Mouse (Mus musculus) 3134 (cell line): ENCODE results near the gene Slf2.

Source experiments
- DNase-seq: peaks from one replicate; pipeline ENCODE4 v3.0.0-alpha.2; 2011; ENCODE audit warnings: low spot score; ENCODE audit not compliant: insufficient read length; ENCODE audit errors: extremely low read depth

The Slf2 gene

DNA sequence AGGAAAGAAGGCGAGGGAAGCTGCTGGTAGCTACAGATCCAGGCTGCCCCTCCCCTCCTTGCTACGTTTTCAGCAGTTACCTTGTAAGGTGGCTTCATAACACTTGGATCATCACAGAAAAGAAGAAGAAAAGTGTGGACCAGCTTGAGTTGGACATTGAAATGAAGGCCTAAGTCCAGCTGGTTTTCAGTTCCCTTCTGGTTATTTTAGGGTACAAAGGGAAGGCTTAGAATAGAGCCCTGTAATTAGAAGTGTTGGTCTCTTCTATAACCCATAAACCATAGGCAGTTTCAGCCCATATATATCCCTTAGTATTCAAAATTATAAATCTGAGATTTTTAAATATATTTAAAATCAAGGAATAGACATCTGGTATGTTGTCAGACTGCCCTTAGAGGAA is 49.8 kb downstream of the Slf2 start:
- DNase-seq: no peak

DNA sequence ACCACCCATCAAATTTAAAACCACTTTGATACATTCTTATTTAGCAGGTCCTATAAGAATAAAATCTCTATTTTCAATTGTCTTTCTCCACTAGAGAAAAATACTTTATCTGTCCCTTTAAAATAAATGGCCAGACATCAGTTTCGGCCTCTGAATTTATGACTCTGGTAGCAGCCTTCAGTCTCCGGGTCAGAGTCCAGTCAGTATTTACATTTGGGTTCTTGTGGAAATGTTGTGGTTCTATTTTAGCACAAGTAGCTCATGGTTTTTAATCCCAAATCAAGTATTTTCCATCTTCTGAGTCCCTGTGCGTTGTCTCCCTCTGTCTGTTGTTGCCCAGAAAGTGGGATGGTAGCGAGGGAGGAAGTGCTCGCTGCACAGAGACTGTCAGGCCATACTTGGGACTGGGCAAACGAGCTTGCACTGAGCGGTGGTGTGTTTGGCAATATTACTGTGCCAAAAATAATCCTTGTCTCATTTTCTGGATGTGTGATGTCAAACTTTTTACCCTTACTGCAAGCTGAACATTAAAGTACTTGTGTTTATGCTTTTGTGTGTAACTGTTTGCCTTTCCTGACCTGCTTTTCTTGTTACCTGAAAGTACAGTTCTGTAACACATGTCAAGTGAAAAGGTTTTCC is 51.6 kb downstream of the Slf2 start:
- DNase-seq: no peak

DNA sequence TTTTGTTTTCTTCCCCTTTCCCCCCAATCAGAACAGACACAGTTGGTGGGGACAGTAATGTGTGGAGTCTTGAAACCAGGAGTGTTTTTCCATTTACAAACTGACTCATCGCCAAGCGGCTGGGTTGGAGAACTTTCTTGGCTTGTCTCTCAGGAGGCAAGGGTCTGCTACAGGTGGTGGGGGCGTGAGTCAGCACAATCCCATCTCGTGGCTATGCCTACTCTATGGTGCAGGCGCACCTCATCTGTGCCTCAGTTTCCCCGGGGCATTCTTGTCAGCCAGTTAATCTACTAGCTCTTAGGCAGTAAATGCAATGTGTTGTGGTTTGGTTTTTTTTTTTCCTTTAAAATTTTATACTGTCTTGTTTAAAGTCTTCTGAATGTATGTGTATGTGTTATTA is 52.4 kb downstream of the Slf2 start:
- DNase-seq: no peak

DNA sequence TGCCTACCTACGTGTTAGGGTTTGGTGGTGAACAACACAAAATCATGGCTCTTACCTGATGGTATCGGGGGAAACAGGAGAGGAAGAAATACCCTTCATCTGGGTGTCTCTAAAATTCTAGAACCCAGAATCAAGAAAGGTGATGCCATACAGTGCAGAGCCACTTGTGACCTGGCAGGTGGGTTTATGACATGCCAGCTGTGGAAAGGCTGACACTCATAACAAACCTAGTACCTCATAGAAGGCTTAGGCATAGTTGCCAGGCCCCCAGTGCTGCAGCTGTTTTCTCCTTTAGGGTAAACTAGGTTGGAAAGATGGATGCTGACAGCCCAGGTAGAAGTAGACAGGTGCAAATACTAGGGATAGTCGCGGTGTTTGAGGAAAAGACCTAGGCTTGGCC is 53.5 kb downstream of the Slf2 start:
- DNase-seq: no peak

DNA sequence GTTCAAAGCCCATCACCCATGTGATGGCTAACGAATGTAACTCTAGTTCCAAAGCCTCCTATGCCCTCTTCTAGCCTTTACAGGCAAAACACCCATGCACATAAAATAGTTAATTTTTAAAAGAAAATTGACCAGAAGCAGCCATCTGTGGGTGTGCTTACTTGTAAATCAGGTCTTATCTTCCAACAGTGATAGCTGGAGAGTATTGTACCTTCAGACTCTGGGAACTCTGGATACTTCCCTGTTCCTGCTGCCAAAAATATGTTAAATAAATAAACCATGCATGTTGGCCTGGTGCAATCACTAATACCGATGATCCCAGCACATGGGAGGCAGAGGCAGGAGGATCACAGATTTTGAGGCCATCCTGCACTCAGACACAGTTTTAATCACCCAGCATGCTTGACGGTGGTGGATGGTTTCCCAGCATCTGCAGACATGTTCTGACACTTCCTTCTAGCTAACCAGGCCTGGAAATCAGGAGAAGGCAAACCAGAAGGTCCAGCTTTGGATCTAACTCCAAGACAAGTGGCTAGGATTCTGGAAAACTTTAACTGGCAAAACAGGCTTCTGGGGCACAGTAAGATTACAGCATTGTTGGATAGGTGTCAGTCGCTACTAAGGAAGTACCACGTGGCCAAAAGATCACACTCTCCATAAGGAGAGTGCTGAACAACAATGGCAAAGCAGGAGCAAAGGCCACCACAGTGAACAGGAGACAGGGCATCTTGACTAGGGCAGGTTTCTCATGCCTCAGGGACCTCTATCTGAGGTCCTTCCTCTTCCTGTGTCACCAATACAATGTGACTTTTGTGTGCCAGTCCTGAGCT is 54.4 kb downstream of the Slf2 start:
- no peak for DNase-seq

DNA sequence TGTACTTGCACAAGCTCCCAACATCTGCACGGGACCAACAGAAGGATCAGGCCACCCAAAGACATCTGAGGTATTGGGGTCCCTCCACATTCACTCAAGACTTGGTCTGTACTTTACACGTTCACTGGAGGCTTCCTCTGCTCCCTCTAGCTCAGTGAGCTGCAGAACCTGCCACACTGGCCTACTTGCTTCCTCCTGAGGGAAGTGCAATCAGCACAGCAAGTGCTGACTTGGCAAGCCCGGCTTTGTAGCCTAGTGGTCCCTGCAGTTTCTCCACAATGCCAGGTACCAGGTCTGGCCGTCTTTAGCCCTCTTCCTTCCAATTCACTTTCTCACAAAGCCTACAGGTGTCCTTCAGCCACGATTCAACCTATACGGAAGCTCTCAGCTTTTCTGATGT is 56.1 kb downstream of the Slf2 start:
- no peak for DNase-seq

DNA sequence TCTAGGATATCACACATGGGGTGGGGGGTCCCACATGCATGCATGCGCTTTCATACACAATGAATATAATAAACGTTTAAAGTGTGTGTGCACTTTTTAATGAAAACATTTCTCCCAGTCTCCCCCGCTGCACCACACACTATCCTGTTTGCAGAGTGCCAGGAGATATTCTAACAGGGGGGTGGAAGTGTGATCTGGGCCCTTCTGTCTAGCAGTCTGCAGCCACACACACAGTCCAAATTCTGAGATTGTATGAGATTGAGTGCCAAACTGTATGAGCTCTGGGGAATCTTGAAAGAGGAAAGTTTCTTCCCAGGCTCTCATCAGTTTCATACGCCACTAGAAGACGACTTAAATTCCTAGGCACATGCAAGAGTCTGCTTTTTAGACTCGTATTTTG is 56.9 kb downstream of the Slf2 start:
- DNase-seq: no peak

DNA sequence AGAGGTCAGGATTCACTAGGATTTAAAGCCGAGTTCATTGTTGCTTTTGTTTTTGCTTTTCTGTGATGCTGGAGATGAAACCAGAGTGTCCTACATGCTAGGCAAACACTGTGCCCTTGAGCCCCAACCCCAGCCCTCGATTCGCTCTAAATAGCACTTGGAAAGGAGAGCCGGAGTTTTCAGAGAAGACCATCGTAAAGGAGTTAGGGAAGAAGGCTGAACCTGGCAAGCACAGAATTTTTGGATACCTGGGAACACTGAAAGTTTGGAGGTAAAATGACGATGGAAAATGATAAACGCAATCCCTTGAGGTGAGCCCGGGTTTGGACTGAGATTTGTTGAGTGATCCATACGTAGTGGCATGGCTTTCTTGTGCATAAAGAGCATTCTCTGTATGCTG is 57.4 kb downstream of the Slf2 start:
- DNase-seq: no peak

DNA sequence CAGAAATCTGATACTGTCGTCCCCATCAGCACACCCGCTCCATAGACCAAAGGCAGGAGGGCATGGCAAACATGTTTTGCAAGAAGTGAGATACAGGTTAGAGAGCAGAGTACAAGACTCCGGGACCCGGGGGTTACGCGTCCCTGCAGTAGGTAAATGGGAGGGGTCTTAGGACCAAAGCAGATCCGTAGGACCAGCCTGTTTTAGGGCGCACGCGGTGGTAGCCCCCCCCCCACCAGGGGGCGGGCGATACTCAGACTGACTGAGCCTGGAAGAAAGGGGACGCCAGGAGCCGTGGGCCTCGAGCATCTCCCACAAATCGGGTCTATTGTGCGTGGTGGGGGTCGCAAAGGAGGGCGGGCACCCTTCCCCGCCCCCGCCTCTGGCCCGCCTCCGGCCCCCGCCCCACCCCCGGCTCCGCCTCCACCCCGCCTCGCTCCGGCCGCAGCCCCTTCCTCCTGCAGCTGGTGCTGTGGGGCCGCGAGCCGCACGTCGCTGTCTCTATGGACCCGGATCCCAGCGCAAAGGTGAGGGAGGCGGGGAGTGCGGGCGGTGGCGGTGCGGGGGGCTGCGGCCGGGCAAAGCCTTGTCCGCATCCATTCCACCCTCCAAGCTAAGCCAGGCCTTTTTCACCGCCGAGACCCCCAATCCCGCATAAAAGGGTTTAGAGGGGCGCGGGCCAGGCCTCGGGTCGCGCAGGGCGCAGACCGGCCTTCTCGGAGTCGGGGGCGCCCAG is 58.0 kb downstream of the Slf2 start, which contains the start of gene Sema4g:
Sema4g (plus strand) TSS at position 271 of the 736 bp plus-strand sequence.
- DNase-seq: no peak

DNA sequence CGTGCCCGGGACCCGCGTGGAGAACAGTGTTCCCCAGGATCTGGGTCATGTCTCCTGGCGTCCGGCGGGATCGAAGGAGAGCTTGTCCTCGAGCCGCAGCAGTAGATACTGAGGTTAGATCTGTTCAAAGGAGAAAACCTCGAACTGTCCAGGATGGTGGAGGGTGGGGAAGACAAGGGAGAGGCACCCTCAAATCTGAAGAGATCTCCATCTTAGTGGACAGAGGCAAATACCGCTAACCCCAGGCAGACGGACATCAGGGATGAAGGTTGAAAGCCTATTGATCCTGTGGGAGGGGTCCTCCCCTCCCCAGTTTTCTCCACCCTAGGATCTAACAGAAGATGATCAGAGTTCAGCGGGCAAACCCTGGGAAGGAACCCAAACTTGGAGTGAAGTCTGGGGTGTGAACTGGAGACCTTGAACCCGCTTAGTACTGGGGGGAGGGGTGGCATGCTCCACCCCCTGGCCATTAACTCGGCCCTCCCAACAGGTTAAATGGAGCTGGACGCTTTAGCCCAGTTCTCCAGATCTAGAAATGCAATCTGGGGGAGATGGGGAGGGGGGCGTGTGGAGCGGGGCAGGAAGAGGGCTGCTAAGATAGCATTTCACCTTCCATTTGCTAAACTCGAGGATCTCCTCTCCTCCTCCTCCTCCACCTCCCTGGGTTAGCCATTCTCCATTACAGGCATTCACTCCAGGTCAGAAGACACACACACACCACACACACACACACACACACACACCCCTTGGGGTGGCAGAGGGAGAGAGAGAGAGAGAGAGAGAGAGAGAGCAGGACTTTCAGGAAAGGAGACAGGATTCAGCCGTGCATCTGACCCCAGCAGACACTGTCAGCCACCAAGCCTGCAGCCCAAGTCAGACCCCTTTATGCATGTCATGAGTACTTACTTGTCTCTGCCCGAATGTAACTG is 58.9 kb downstream of the Slf2 start:
- DNase-seq: no peak

DNA sequence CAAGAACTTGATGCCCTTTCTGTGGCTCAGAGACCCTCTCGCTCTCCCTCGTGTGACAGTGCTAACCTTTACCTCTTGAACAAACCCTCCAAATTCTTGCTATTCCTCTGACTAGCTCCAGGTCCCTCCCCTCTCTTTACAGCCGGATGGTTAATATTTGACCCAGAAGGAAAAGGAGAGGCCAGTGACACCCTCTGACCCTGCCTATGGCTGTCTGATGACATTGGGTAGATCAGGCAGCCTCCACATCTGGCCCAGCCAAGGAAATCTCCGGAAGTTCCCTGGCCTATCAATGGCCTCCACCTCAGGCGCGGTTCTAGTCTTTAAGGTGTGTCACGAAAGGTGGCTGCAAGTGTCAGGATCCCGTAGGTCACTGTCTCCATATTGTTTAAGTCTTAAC is 60.1 kb downstream of the Slf2 start:
- DNase-seq: no peak

DNA sequence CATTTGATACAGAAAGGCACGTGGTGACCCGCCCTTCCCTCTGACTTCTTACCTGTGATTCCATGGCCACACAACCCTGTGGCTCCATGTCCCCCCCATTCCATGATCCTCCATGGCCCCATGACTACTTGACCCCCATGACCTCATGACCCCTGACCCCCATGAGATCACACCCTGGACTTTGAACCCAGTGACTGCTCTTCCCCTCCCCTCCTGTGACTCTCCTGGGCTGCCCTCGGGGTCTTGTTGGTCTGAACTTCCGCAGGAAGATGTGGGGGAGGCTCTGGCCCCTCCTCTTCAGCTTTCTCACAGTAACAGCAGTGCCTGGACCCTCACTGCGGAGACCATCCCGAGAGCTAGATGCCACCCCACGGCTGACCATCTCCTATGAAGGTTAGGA is 61.3 kb downstream of the Slf2 start:
- no peak for DNase-seq

DNA sequence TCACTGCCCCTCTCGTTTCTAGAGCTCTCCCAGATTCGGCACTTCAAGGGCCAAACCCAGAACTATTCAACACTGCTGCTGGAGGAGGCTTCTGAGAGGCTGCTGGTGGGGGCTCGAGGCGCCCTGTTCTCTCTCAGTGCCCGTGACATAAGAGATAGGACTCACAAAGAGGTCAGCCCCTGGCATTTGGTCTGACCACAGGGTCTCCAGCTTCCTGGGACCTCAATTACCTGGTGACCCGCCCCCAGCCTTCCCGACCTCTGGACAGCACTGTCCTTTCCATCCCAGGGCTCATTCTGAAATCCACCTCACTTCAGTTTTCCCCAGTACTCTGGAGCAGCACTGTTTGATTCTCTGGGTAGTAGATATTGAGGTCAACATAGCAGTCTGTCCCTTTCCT is 61.8 kb downstream of the Slf2 start:
- no peak for DNase-seq

DNA sequence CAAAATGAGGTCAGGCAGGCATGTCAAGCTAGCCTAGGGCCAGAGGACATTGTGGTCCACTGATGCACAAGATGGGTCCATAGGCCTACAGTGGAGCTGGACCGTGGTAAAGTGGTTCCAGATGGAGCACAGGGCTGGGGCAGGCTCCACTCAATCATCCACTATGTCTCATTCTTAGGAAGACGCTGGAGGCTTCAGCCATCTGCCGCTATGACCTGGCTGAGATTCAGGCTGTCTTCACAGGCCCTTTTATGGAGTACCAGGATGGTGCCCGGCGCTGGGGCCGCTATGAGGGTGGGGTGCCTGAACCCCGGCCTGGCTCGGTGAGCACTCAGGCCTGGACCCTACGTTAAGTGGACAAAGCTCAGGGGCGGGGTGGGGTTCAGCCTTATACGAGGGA is 66.8 kb downstream of the Slf2 start:
- DNase-seq: no peak

DNA sequence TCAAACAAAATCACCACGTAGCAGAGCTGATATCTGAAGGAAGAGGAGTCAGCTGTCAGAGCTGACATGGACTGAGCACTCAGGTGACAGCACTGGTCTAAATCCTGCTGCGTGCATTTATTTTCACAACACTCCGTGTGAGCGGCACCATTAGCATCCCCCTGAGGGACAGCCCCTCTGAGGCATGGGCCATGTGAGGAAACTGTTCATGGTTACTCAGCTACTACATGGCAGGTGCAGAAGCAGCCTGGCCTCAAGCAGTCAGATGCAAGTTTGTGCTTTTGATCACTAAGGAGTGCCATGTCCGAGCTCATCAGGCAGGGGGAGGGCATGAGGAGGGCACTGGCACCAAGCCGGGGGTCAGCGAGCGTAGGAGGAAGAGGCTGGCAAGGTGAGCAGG is 68.7 kb downstream of the Slf2 start:
- DNase-seq: no peak

DNA sequence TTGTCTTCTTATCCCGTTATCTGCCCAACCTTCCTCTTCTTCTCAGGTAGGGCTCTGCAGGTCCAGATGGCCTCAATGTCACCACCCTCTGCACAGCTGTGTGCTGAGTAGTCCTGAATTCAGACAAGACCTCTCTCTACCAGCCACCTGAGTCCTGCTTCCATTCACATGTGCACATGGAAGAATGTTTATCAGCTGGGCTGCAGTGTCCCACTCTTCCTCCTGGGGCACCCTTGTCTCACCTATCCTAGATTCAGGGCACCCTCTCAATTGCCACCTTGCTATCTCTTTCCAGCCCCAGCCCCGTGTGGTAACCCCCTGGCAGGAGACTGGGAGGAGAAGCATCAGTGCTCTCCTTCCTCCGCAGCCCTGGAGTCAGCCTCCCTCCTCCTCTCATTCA is 71.3 kb downstream of the Slf2 start:
- no peak for DNase-seq

DNA sequence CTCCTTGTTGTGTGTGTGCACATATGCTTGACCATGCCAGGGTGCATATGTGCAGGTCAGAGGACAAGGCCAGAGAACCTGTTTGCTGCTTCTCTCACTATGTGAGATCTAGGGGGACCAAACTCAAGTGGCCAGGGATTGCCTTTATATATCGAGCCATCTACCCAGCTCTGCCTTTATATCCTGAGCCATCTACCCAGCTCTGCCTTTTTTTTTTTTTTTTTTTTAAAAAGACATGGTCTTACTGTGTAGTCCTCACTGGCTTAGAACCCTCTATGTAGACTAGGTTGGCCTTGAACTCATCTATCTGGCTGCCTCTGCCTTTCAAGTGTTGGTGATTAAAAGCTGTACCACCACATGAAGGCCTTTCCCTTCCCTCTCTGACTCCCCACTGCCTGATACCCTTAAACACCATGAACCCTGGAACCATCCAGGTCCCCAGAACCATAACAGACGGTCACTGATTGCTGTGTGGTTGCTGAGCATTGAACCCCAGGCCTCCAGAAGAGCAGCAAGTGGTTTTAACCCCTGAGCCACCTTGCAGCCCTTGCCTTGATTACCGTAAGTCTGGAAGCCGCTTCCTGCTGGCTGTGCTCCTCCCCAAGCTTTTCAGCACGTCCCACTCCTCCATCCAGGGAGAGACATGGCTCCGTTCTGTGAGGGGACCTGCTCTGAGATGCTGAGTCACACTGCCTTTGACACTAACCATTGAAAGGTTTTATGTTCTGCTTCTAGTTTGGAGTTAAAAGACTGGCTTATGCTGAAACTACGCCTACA is 73.0 kb downstream of the Slf2 start:
- DNase-seq: no peak

DNA sequence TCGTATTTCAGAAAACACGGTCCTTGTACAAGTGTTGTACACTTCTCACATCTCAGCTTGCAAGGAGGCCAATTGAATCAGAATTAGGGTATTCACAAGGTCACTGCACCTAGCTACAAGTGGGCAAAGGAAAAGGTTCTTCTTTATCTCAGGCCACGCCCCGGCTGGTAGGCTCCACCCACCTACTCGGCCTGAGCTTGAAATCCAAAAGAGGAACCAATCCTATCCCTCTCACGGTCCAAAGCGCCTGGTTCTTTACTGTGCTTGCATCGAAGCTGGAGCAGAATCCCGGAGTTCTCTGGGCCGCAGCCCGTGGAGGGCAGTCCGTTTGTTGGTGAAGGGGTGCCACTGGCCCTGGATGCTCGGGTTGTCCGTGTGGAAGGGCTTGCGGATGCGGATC is 74.5 kb downstream of the Slf2 start, which contains the start of gene Twnk:
Twnk (plus strand) TSS at position 220 of the 400 bp plus-strand sequence.
- DNase-seq: peak; percentile 72

DNA sequence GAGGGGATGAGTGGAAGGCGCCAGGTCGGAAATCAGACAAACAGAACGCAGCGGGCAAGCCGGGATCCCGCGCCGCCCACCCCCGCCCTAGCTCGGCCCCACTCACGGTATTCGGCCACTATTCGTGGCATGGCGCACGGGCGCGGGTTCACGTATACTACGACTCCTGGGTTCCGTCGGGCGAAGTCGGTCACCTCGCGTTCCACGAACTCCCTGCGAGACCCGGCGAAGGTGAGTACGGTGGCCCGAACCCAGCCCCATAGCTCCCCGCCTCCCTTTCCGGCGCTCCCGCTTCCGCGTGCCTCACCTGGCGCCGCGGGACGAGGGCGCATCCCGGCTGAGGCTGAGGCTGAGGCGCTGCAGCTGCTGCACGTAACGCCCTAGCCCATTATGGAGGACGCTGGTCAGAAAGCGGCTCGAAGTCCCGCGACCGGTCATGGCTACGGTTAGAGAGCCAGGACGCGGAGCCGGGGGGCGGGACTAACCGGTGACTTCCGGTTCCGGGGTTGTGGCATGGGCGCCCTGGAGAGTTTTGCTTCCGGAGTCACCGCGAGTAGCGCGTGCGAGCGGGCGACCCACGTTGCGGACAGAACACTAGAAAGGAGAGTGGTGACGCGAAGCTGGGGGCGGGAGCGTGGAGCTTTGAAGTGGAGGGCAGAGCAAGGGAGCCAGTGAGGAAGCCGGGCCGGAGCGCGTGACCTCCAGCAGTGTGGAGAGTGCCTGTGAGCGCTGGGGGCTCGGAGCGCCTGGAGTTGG is 75.2 kb downstream of the Slf2 start, which contains the start of gene Mrpl43:
Mrpl43 (minus strand) TSS at position 486 of the 756 bp plus-strand sequence.
- DNase-seq: peak; percentile 96
